Mouse (Mus musculus) heart, embryonic 14.5 days (tissue): Measurements from ENCODE around the gene C2cd4d. TPM values are rescaled to one million over a fixed set of nuclear protein-coding genes. Genes with fewer than 3 reads are reported as not detected.

Experiments used
- ATAC-seq: fragments of 200-750 bp; cut with Nextera tagmentation; 2 replicates; pipeline ENCODE4 v1.8.0; 2017; ENCODE audit warnings: low read depth, moderate TSS enrichment; ENCODE audit not compliant: insufficient number of reproducible peaks, insufficient read depth, low FRiP score
- H3K27ac ChIP-seq, 2 experiments: fragments of 200-500 bp in 1 of 2; fragments of 300-500 bp in 1 of 2; sonication (generic) in 1 of 2; replicated peaks in 1 of 2; 2 replicates each; pipeline ENCODE4 v1.5.1; 2012 to 2014; ENCODE audit warnings: low read depth in 2 of 2, low read length in 2 of 2, control low read depth in 1 of 2, mild to moderate bottlenecking in 1 of 2, mixed read lengths in 1 of 2; ENCODE audit not compliant: control insufficient read depth in 1 of 2, insufficient read depth in 1 of 2
- H3K27me3 ChIP-seq: fragments of 300-500 bp; sonication (generic); 2 replicates; pipeline ENCODE4 v1.6.1; 2014; ENCODE audit warnings: mild to moderate bottlenecking, low read length, control low read depth; ENCODE audit not compliant: control insufficient read depth, insufficient read depth
- H3K36me3 ChIP-seq: fragments of 300-500 bp; sonication (generic); 2 replicates; pipeline ENCODE4 v1.6.1; 2014; ENCODE audit warnings: mild to moderate bottlenecking, control low read depth, low read length, mixed read lengths; ENCODE audit not compliant: control insufficient read depth, insufficient read depth
- H3K4me1 ChIP-seq, 2 experiments: fragments of 200-500 bp in 1 of 2; fragments of 300-500 bp in 1 of 2; sonication (generic) in 1 of 2; 2 replicates each; pipeline ENCODE4 v1.6.1; 2012 to 2014; ENCODE audit warnings: low read length in 2 of 2, control low read depth in 1 of 2, mixed read lengths in 1 of 2; ENCODE audit not compliant: control insufficient read depth in 2 of 2, insufficient read depth in 2 of 2
- H3K4me2 ChIP-seq: fragments of 300-500 bp; sonication (generic); 2 replicates; pipeline ENCODE4 v1.6.1; 2014; ENCODE audit warnings: mild to moderate bottlenecking, low read length
- H3K4me3 ChIP-seq, 2 experiments: fragments of 200-500 bp in 1 of 2; fragments of 300-500 bp in 1 of 2; sonication (generic) in 1 of 2; 2 replicates each; pipeline ENCODE4 v1.5.1; 2012 to 2014; ENCODE audit warnings: low read length in 2 of 2, mild to moderate bottlenecking in 2 of 2, control low read depth in 1 of 2, low read depth in 1 of 2, moderate library complexity in 1 of 2; ENCODE audit not compliant: control insufficient read depth in 1 of 2, insufficient read depth in 1 of 2
- H3K9ac ChIP-seq: fragments of 300-500 bp; sonication (generic); 2 replicates; pipeline ENCODE4 v1.6.1; 2014; ENCODE audit warnings: mild to moderate bottlenecking, low read length
- H3K9me3 ChIP-seq: fragments of 300-500 bp; sonication (generic); 2 replicates; pipeline ENCODE4 v1.6.1; 2016; ENCODE audit warnings: low read length, control low read depth; ENCODE audit not compliant: control insufficient read depth
- WGBS: fragments of 180-500 bp; shearing (Covaris S2); extraction: QIAGEN DNeasy Blood & Tissue Kit; methylation state at CpG from one replicate; pipeline ENCODE4 v1.1.7; 2014; 5-methylcytosine and 5-hydroxymethylcytosine counted together
- polyA plus RNA-seq: library from polyadenylated mRNA; unstranded; fragments of >200 nt; fragmentation: Nextera tagmentation; extraction: Ambion mirVana; gene quantifications from 2 replicates; pipeline ENCODE4 v1.2.1, GENCODE M21; 2014

The C2cd4d gene
- polyA plus RNA-seq, 1 experiment from 2014 or later, result 0.53 TPM

GRCm38 (mm10) chr3:94398217-94398616, 36.0 kb downstream of the C2cd4d start, which contains the start of gene Lingo4:
Gene Lingo4 (plus strand): TSS chr3:94398517.
- no peaks in the 10 kb centered on the region for H3K36me3 ChIP-seq
- H3K9ac ChIP-seq, result peak within 1 kb of the TSS; percentile 56
- H3K4me3 ChIP-seq, result peak within 1 kb of the TSS; percentile 35
- H3K9me3 ChIP-seq, result no peaks in the 10 kb centered on the region
- H3K4me1 ChIP-seq, result no peaks in the 10 kb centered on the region
- H3K4me2 ChIP-seq, result peak within 1 kb of the TSS; percentile 68
- 59% methylated on average over 6 of the region's 6 CpGs for WGBS
- no peak for ATAC-seq
- no peak within 1 kb of the TSS for H3K27ac ChIP-seq
- H3K27me3 ChIP-seq, result peaks cover 65% of the 10 kb centered on the region

- Histone ChIP-seq H3K4me1 (no peaks in the 10 kb centered on the region), H3K27me3 (peaks cover 72% of the 10 kb centered on the region), H3K4me2 (peak overlapping the region; percentile 68), H3K36me3 (no peaks in the 10 kb centered on the region), H3K4me3 (peak overlapping the region; percentile 35), H3K9me3 (no peaks in the 10 kb centered on the region), H3K27ac (no peak overlapping the region), H3K9ac (peak overlapping the region; percentile 56)
- 2% methylated on average over 15 of the region's 20 CpGs for WGBS
- ATAC-seq, result no peak
Measured at GRCm38 (mm10) chr3:94398943-94399481, 36.8 kb downstream of the C2cd4d start.

DNA sequence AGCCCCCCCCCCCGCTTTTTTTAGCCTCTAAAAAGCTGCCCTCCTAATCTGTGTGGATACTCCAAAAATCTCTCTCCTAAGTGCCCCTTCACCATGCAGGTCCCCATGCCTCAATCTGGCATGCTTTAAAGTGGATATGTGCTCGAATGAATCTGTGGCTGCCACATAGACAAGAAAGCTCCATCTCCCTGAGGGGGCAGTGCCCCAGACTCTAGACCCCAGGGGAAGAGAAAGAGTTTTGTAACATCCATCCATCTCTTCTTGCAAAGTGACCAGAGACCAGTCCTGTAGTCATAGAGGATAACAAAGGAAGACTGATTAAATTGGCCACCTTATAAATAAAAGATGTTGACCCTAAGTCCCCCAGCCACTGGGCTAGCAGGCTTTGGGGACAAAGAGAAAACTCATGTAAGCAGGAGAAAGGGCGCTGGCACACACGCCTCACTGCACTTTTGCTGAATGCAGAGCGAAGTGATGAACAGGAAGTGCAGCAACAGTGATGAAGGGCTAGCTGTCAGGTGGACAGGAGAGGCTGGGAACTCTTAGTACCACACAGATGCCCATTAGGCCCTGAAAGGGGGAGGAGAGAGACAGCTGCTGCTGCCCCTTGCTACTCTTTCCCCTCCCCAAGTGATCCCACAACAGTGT, 37.5 kb downstream of the C2cd4d start:
- no peak overlapping the region for H3K4me3 ChIP-seq
- H3K4me2 ChIP-seq, result peak overlapping the region; percentile 68; the same call in 1 of the 2 replicates
- peaks cover 78% of the 10 kb centered on the region for H3K27me3 ChIP-seq
- H3K27ac ChIP-seq, result no peak overlapping the region
- H3K9ac ChIP-seq, result no peak overlapping the region
- H3K9me3 ChIP-seq, result no peaks in the 10 kb centered on the region
- no peak for ATAC-seq
- no peaks in the 10 kb centered on the region for H3K36me3 ChIP-seq
- H3K4me1 ChIP-seq, result 0 out of 4 replicates have a peak, but pooled peaks cover 0 to 2% of the 10 kb centered on the region in 2 experiments
- WGBS, result 47% methylated on average over 5 of the region's 5 CpGs

- H3K4me1 ChIP-seq, result peaks cover 0 to 4% of the 10 kb centered on the region in 2 experiments; a peak in 1 of 4 replicates
- H3K36me3 ChIP-seq, result no peaks in the 10 kb centered on the region
- no peaks in the 10 kb centered on the region for H3K9me3 ChIP-seq
- no peak overlapping the region for H3K4me2 ChIP-seq
- 36% methylated on average over 8 of the region's 8 CpGs for WGBS
- H3K27me3 ChIP-seq, result peaks cover 74% of the 10 kb centered on the region
- ATAC-seq, result no peak
- no peak overlapping the region for H3K4me3 ChIP-seq
- H3K27ac ChIP-seq, result no peak overlapping the region
- no peak overlapping the region for H3K9ac ChIP-seq
Measured at GRCm38 (mm10) chr3:94402451-94402850, 40.2 kb downstream of the C2cd4d start.

DNA sequence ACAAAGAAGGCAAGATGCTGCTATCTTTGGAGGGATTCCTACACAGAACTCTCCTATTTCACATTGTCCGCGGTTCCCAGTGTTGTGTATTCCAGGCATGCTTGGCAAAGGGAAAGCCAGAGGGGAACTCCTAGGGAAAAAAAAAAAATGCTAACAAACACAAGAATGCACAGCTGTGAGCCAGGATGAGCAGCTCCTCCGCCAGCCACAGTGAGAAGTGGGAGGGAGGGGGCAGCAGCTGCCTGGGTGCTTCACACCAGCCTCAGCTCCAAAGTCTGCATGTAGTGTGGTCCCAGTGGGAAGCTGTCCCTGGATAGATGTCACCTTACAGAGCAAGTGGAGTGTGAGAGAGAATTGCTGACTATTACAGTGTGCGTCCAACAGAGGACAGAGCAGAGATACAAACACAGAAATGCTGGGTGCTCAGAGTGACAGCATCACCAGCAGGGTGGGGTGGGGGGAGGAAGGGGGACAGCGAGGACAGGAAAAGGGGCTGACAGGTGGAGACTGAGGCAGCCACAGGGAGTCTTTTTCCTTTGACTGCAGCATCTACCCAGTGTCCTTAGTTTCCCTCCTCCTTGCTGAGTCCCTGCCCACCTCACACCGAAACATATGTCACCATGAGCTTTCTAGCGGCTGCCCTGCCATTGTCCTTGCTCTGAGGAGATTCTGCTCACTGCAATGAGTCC, 42.3 kb downstream of the C2cd4d start:
- H3K36me3 ChIP-seq, result no peaks in the 10 kb centered on the region
- peaks cover 54% of the 10 kb centered on the region for H3K27me3 ChIP-seq
- 20% methylated on average over 7 of the region's 7 CpGs for WGBS
- no peak for ATAC-seq
- H3K9ac ChIP-seq, result no peak overlapping the region
- H3K4me2 ChIP-seq, result no peak overlapping the region
- no peak overlapping the region for H3K27ac ChIP-seq
- H3K4me1 ChIP-seq, result peaks cover 0 to 4% of the 10 kb centered on the region in 2 experiments; a peak in 1 of 4 replicates
- no peak overlapping the region for H3K4me3 ChIP-seq
- no peaks in the 10 kb centered on the region for H3K9me3 ChIP-seq

DNA sequence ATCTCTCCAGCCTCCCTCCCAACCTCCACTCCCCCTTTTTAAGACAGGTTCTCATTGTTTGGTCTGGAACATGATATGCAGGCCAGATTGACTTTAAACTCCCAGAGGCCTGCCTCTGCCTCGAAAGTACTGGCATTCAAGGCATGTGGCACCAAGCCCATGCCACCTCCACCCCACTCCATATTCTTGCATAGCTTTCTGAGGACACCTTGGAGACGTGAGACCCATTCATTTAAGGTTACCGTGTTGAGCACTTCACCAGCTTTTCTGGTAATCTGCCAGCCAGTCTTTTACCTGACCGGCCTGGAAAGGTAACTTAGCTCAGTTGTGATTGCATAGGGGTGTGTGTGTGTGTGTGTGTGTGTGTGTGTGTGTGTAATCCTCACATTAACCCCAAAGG, 43.3 kb downstream of the C2cd4d start:
- no peak overlapping the region for H3K4me2 ChIP-seq
- no peak overlapping the region for H3K27ac ChIP-seq
- no peaks in the 10 kb centered on the region for H3K9me3 ChIP-seq
- H3K27me3 ChIP-seq, result peaks cover 43% of the 10 kb centered on the region
- no peaks in the 10 kb centered on the region for H3K36me3 ChIP-seq
- H3K4me3 ChIP-seq, result no peak overlapping the region
- WGBS, result 59% methylated on average over 4 of the region's 4 CpGs
- no peak for ATAC-seq
- H3K4me1 ChIP-seq, result peaks cover 0 to 4% of the 10 kb centered on the region in 2 experiments; a peak in 1 of 4 replicates
- no peak overlapping the region for H3K9ac ChIP-seq

DNA sequence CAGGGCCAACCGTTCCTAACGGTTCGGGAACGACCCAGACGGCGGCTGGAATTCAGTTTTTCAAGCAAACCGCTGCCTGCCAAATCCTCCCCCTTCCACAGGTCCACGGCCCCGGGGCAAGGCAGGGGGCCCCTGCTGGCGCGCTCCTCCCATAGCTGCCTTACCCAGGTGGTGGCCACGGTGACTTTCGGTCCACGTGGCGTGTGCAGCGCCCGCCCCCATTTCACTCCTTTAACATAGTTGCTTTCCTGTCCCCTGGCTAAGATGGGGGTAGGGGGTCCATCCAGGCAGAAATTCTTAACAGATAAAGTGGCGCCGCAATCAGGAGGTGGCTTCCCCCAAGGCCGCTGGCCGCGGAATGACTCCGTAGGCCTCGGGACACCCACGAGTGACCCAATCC, 50.3 kb downstream of the C2cd4d start:
- Histone ChIP-seq H3K4me3 (peak overlapping the region; percentile 51 to 54), H3K36me3 (no peaks in the 10 kb centered on the region), H3K4me1 (peaks cover 5 to 8% of the 10 kb centered on the region in 2 experiments; a peak in 3 of 4 replicates), H3K9me3 (no peaks in the 10 kb centered on the region), H3K27ac (no peak overlapping the region), H3K4me2 (peak overlapping the region; percentile 94), H3K9ac (peak overlapping the region; percentile 56; the same call in 1 of the 2 replicates), H3K27me3 (no peaks in the 10 kb centered on the region)
- ATAC-seq, result peak; percentile 29; the same call in 1 of the 2 replicates
- 11% methylated on average over 25 of the region's 25 CpGs for WGBS
